Mouse (Mus musculus): ENCODE measurements around the gene Sept11.

GRCm38 (mm10) chr5:93131401-93131800 lies 38.2 kb downstream of the Sept11 start:
- no peak for TF ChIP-seq CTCF (IDR thresholded peaks at IDR 0.05; ENCODE audit: borderline replicate concordance, insufficient read depth, low read length)
- TF ChIP-seq POLR2A (IDR thresholded peaks at IDR 0.05; ENCODE audit: low read depth, low read length), result no peak

Data from embryonic fibroblast, embryonic 13.5 days (primary cell).